Mouse (Mus musculus) thymus, postnatal 10 days (tissue): ENCODE results near the gene Pex10.

Source experiments
- DNase-seq, 2 experiments: peaks; one replicate each; pipeline ENCODE4 v3.0.0; 2021; ENCODE audit warnings: low spot score in 2 of 2

Pex10 gene

DNA sequence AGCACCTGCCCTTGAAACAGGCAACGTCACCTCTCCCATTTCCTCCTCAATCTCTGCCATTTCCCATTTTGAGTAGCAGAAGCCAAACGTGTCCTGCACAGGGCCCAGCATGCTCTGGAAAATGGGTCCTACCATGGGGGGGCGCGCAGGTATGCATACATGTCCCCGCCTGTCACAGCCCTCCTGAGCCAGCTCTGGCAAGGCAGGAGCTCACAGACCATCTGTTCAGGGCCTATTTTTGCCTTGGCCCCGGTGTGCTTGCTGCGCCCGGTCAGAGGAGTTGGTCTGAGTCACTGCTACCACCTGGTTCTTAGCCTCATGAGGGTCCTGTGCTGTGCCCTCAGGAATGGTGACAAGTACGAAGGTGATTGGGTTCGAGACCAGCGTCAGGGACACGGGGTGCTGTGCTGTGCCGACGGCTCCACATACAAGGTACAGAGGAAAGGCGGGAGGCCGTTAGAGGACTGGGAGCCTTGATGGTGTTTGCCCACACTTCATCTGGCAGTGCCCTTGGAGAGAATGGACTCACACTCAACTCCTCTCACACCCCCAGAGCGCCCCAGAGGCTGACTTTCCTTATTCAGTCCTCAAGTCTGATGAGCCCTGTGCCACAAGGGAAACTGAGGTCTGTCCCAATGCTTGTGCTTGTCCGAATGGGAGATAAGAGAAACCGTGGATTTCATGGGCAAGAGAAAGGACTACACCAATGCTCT lies 26.1 kb downstream of the Pex10 start:
- no peak for DNase-seq

DNA sequence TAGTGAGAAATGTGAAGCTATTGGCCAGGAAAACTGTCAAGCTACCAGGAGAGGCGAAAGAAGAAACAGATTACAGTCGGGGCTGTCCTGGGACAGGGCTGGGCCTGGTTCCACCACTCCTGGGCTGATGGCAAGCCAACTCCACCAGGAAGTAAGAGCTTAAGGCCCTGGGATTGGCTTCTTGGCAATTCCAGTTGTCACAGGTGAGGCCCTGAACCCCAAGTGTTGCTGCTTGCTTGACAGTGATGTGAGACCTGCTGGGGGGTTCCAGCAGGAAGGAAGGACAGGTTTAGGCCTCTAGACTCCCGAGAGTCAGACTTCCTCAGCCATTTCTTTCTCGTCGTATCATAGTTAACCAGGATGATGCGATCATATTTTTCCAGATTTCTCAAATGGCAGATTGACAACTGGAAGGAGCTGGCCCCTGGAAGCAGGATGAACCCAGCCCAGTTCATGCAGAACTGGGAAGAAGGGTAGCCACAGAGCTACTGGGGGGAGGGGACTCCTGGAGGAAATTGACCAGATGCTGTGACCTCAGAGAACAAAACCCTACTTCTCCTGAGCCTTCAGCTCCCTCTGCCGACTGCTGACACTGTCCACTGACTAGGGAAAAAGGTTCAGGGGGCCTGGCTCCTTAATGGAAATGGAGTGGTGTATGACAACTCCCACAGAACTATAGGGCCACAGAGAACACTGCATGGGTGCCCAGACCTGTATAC lies 26.8 kb downstream of the Pex10 start:
- no peak for DNase-seq

DNA sequence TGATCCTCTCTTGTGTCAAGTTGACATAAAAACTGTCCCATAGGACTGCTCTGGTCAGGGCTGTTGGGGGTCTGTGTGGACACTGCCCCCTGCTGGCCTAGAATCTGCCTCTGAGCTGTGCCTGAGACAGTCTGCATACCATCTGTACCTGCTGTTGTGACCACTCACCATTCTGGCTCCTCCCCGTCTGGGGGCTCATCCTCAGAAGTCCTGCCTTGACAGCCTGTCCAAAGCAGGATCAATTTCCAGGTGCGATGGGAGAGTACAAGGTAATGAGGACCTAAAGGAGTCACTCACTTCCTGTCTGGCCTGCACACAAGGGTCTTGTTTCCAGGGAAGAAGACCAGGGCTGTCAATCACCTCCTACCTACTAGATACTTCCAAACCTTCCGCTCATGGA lies 27.7 kb downstream of the Pex10 start:
- DNase-seq: peak; percentile 30 to 66

DNA sequence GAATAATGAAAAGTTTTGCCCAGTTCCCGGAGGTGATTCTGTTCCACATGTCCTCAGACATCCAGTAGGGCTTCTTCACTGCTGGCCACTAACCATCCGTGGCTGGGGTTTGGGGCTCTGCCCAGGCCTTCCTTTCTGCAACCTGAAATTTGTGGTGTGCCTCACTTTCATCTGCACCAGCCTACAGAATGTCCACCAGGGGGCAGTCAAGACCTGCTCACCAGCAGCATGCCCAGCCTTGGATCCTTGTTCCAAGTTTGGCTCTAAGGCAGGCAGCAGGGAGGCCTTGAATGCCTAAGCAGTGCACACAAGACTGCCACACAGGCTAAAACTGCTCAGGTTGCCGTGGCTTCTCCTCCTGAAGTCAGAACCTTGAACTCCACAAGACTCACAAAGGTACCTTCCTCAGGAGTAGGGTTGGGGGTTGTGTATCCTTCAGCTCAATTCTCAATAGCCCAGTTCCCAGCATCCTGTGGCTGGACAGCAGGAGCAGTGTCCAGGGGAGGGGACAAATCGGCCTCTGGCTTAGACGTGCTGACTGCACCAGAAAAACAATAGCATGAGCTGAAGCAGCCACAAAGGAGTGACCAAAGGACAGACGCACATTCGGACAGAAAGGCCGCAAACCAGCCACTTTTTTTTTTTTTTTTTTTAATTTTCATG lies 28.6 kb downstream of the Pex10 start:
- peak; percentile 64 to 83 for DNase-seq

DNA sequence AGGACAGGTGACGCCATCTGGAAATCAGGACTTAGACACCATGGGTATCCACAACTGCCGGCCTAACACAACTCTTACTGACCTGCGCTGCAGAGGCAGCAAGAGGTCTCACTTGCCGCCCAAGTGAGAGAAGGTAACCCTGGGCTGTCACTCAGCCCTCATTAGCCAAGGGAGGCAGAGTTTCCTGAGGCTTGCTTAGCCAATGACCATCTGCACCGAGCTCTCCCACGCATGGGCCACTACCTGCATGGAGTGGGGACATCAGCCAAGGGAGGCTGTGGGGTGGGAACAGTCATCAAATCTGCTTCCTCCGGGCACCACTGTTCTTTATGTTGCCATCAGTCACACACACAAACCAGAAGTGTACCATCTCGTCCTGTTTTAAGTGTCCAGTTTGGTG lies 29.2 kb downstream of the Pex10 start:
- DNase-seq: no peak

DNA sequence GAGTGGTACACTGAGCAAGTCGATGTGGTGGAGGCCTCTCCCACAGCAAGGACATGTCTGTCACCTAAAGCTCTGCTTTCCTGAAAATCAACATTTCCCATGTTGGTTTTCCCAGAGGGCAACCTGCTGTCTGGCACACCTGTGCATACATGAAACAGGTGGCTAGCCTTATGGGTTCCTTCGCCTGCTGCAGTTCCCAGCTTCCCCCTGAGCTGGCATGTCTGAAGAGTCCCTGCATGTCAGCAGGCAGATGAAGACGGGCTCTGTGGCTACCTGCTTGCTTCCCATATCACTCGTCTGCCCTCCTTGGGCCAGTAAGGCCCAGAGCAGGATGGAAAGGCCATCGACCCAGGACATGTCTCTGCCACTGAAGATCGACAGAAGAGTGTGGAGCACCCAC lies 30.6 kb downstream of the Pex10 start:
- no peak for DNase-seq

DNA sequence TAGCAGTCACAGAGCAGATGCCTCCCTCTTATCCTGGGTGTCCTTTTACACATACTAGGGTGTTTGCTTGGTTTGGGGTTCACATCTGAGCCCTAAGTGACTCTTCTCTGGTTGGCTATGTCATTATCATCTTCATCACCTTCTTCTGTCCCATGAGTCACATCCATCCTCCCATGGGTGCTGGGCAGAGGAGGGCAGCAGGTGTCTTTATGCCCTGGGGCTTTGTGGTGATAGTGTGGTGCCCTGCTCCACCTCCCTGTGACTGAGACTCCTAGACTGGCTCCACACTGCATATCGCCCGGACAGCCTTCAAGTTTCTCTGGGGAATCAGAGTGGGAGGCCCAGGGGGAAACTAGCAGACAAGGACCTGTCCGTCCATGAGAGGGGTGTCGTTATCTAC lies 31.8 kb downstream of the Pex10 start:
- no peak for DNase-seq

DNA sequence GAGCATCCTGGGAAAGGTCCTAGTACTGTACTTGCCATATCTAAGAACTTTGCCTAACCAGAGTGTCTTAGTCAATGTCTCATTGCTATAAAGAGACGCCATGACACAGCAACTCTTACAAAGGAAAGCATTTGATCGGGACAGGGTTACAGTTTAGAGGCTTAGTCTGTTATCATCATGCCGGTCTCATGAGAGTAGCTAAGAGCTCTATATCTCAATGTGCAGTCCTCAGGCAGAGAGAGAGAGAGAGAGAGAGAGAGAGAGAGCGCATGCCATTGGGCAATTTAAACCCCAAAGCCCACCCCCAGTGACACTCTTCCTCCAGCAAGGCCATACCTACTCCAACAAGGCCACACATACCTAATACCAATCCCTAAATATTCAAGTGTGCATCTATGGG lies 41.1 kb downstream of the Pex10 start:
- no peak for DNase-seq

DNA sequence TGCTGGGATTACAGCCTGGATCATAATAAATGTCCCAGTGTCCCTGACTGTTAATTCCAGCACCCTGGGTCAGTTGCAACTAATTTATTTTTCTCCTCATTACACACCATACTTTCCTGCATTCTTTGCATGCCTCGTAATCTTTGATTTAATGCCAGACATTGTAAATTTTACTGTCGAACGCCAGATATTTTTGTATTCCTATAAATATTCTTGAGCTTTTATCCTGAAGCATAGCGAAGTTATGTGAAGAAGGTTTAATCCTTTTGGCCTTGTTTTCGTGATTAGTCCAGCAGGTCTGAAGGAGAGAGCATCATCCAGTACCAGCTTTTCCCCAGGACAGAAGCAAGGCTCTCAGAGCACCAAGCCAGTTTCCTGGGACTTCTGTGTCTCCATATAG lies 42.7 kb downstream of the Pex10 start:
- DNase-seq: no peak

DNA sequence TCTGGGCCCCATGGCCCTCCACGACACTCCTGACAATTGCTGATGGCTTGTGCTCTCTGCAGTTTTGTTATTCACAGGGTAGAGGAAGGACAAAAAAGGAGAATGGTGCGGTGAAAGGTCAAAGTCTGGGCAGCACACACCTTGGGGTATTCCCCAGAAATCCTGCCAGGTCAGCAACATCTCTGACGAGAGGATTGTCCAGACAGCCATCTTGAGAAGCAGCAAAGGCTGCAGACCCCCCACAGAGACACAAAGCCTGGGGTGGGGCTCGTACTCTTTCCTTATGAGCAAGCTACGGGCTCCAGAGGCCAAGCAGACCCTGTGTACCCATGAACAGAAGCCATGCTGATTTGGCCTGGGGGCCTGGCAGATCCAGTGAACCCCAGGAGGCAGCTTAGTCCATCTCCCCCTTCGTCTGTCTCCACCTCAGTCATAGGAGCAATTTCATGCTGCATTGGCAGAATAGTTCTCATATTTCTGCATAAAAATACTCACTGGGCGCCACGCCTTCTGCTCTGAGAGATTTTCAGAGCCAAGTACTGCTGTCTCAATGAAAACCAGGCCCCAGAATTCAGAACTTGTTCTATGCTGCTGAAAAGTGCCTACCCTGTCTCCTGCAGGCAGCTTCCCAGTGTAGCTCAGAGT lies 47.1 kb downstream of the Pex10 start:
- no peak for DNase-seq

DNA sequence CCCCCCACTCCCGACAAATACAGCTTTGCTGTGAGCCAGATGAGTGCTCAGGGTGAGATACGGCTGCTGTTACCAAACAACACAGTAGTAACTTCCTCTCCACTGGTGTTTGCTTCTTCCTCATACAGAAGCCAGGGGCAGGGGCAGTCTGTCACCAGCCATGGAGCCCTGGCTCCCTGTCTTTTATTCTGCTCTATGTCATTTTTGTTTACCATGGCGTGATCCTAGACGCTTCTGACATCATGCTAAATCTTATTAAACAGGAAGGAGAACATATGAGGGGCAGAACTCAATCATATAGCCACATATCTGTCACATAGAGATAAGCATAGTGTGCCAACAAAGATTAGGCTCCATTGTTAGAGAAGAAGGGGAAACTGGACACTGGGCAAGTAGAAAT lies 49.8 kb downstream of the Pex10 start:
- DNase-seq: no peak

DNA sequence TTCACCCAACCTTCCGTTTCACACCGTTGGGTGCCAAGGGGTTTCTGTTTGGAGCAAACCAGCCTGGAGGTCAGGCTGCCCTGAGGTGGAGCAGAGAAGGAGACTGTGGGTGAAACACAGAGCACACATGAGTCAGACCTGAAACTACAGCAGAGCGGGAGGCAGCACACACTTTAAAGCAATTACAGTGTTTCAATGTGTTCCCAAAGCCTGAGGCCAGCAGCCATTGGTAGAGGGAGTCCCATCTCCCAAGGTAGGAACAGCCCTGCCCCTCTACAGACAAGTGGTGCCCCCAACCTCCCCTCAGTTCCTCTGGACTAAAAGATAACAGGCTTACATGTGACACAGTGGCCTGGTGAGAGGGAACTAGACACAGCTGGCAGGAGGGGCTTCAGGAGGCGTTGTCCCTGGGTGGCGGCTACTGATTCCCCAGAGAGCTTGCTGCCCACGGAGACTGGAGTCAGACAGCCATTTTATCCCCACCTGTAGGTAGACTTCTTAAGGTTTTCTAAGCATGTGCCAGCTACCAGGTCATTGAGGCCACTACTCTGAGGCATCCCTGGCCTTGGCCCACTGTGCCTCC lies 50.7 kb downstream of the Pex10 start:
- DNase-seq: no peak

DNA sequence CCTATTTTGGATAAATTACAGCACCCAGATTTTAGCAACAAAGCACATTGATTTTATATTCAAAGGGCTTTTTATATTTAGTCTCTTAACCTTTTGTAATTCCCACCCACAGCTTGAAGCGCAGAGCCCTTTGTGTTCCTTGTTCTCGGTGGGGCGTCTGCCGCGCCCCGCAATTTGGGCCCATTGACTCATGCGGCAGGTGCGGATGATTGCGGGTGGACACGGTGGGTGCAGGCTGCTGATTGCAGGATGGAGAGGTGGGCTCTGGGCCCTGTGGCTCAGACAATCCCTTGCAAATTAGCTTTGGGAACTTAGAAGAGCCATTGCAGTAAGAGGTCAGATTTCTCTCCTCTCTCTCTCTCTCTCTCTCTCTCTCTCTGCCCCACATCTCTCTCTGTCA lies 51.5 kb downstream of the Pex10 start:
- no peak for DNase-seq

DNA sequence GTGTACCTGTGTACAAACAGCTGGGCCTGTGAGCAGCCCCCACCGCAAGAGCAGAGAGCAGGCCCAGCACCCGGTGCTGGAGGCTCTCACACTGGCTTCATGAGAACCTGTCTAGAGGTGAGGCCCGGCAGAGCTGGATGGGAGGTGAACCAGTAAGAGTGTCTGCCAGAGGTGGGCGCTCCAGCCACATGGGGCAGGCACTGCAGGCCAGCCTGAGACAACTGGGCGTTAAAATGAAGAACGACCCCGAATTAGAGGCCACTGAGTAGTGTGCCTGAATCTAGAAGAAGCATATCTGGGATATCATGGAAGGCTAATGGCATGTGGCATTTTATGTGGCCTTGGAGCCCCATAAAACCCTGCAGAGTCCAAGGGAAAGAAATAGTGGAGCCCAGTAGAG lies 53.2 kb downstream of the Pex10 start:
- no peak for DNase-seq

DNA sequence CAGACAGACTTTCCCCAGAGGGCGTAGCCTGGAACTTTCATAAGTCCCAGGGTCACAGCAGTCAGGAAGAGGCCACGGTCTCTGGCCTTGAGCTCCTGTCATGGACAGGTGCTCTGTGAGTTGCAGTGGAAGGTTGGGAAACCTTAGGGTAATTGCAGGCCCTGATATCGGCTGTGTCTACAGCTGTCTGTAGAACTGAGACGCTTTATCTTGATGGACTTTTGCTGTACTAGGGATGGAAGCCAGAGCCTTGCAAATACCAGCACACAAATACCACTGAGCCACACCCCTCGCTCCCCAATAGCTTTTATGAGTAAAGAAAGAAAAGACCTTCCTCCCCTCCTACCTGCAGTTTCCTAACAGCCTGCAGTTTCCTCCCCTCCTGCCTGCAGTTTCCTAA lies 53.8 kb downstream of the Pex10 start:
- no peak for DNase-seq

DNA sequence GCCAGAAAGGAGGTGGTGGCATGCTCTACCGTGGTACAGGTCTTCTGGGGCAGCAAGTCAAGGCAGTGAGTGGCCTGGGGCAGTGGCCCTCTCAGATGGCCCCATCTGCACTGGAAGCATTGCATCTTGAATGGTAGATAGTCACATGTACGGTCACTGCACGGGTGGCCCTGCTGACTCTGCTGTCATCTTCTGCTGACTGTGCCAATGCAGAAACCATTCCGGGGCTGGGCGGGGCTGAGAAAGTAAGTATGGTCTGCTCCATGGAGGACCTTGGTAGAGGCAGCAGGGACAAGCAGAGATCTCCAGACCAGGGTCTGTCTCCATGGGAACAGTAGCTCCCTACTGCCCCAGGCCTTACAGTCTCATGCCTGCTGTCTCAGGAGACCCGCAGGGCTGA lies 54.4 kb downstream of the Pex10 start:
- DNase-seq: no peak
